Mouse (Mus musculus): ENCODE results near the gene 1110004F10Rik.
"Not testable (repeated sequence)": the region's sequence is repeated elsewhere in the genome, so short reads cannot be mapped to it uniquely, and the experiment has no call there.

The 1110004F10Rik gene

GRCm38 (mm10) chr7:116039196-116039537, at the start of gene 1110004F10Rik:
1110004F10Rik (plus strand) TSS chr7:116039397.
- no peak for DNase-seq (ENCODE audit: low spot score)

- DNase-seq (ENCODE audit: low spot score): no peak
Observed at GRCm38 (mm10) chr7:116002726-116003125, 36.5 kb upstream of the 1110004F10Rik start.

- no peak for DNase-seq (ENCODE audit: low spot score)
Observed at GRCm38 (mm10) chr7:116029991-116030390, 9.2 kb upstream of the 1110004F10Rik start.

GRCm38 (mm10) chr7:116030597-116031387, 8.4 kb upstream of the 1110004F10Rik start:
- DNase-seq (ENCODE audit: low spot score): peak; percentile 4

- peak; percentile 8 for DNase-seq (ENCODE audit: low spot score)
Observed at GRCm38 (mm10) chr7:116031388-116031717, 7.8 kb upstream of the 1110004F10Rik start.

GRCm38 (mm10) chr7:116031718-116032595, 7.2 kb upstream of the 1110004F10Rik start:
- peak; percentile 42 for DNase-seq (ENCODE audit: low spot score)

- peak; percentile 86 for DNase-seq (ENCODE audit: low spot score)
Observed at GRCm38 (mm10) chr7:116032596-116033307, 6.4 kb upstream of the 1110004F10Rik start.

GRCm38 (mm10) chr7:116033371-116034241, 5.6 kb upstream of the 1110004F10Rik start:
- peak; percentile 49 for DNase-seq (ENCODE audit: low spot score)

- DNase-seq (ENCODE audit: low spot score): peak; percentile 39
Observed at GRCm38 (mm10) chr7:116034282-116034758, 4.9 kb upstream of the 1110004F10Rik start.

GRCm38 (mm10) chr7:116035504-116035903, 3.7 kb upstream of the 1110004F10Rik start:
- DNase-seq (ENCODE audit: low spot score): no peak

GRCm38 (mm10) chr7:116036591-116037555, 2.3 kb upstream of the 1110004F10Rik start:
- DNase-seq (ENCODE audit: low spot score): no peak

GRCm38 (mm10) chr7:116038024-116038423, 1.2 kb upstream of the 1110004F10Rik start:
- DNase-seq (ENCODE audit: low spot score): no peak

GRCm38 (mm10) chr7:116038511-116038910, 686 bp upstream of the 1110004F10Rik start, which contains the start of gene Sox6:
Sox6 (minus strand) TSS chr7:116038796.
- peak; percentile 2 for DNase-seq (ENCODE audit: low spot score)

GRCm38 (mm10) chr7:116039538-116040466, 605 bp downstream of the 1110004F10Rik start:
- peak; percentile 85 for DNase-seq (ENCODE audit: low spot score)

- no peak for DNase-seq (ENCODE audit: low spot score)
Observed at GRCm38 (mm10) chr7:116040470-116041019, 1.3 kb downstream of the 1110004F10Rik start.

- no peak for DNase-seq (ENCODE audit: low spot score)
Observed at GRCm38 (mm10) chr7:116060739-116061138, 21.5 kb downstream of the 1110004F10Rik start.

- DNase-seq (ENCODE audit: low spot score): not testable (repeated sequence)
Observed at GRCm38 (mm10) chr7:116084366-116084765, 45.2 kb downstream of the 1110004F10Rik start, which contains the start of gene Gm4353. Gm4353 (minus strand) TSS chr7:116084635.

GRCm38 (mm10) chr7:116092710-116093465, 53.7 kb downstream of the 1110004F10Rik start:
- DNase-seq (ENCODE audit: low spot score): peak; percentile 97

Data from lung, postnatal 25 days (tissue).